Mouse (Mus musculus) liver, embryonic 13.5 days (tissue): ENCODE measurements around the gene 1190007I07Rik. TPM values are rescaled to one million over a fixed set of nuclear protein-coding genes. Genes with fewer than 3 reads are reported as not detected.

Experiments used
- ATAC-seq: fragments of 200-750 bp; cut with Nextera tagmentation; 2 replicates; pipeline ENCODE4 v1.8.0; 2017; ENCODE audit warnings: low read depth, mild to moderate bottlenecking, moderate number of reproducible peaks, moderate library complexity
- DNase-seq: peaks from one replicate; pipeline ENCODE4 v3.0.0; 2022
- H3K27ac ChIP-seq: fragments of 300-500 bp; sonication (generic); 2 replicates; pipeline ENCODE4 v1.5.1; 2015; ENCODE audit warnings: moderate library complexity, mild to moderate bottlenecking, inconsistent platforms
- H3K27me3 ChIP-seq: fragments of 300-500 bp; sonication (generic); 2 replicates; pipeline ENCODE4 v1.6.1; 2015; ENCODE audit warnings: mild to moderate bottlenecking, inconsistent platforms
- H3K36me3 ChIP-seq: fragments of 300-500 bp; sonication (generic); 2 replicates; pipeline ENCODE4 v1.6.1; 2015; ENCODE audit warnings: mild to moderate bottlenecking, inconsistent platforms
- H3K4me1 ChIP-seq: fragments of 300-500 bp; sonication (generic); replicated peaks from 2 replicates; pipeline ENCODE4 v1.6.1; 2015; ENCODE audit warnings: inconsistent platforms
- H3K4me2 ChIP-seq: fragments of 300-500 bp; sonication (generic); 2 replicates; pipeline ENCODE4 v1.6.1; 2015; ENCODE audit warnings: inconsistent platforms, mild to moderate bottlenecking, moderate library complexity
- H3K4me3 ChIP-seq: fragments of 300-500 bp; sonication (generic); replicated peaks from 2 replicates; pipeline ENCODE4 v1.5.1; 2015; ENCODE audit warnings: mild to moderate bottlenecking, inconsistent platforms
- H3K9ac ChIP-seq: fragments of 300-500 bp; sonication (generic); 2 replicates; pipeline ENCODE4 v1.6.1; 2015; ENCODE audit warnings: mild to moderate bottlenecking, inconsistent platforms
- H3K9me3 ChIP-seq: fragments of 300-500 bp; sonication (generic); replicated peaks from 2 replicates; pipeline ENCODE4 v1.6.1; 2016; ENCODE audit warnings: inconsistent platforms
- WGBS: fragments of 180-500 bp; shearing (Covaris S2); methylation state at CpG from one replicate; pipeline ENCODE4 v1.1.7; 2015; ENCODE audit not compliant: insufficient replicate concordance; 5-methylcytosine and 5-hydroxymethylcytosine counted together
- polyA plus RNA-seq: library from polyadenylated mRNA; unstranded; fragments of >200 nt; fragmentation: Nextera tagmentation; extraction: Ambion mirVana; gene quantifications from 2 replicates; pipeline ENCODE4 v1.2.1, GENCODE M21; 2015

1190007I07Rik gene
- 47.5 and 50.6 TPM in 2 replicates for polyA plus RNA-seq

DNA sequence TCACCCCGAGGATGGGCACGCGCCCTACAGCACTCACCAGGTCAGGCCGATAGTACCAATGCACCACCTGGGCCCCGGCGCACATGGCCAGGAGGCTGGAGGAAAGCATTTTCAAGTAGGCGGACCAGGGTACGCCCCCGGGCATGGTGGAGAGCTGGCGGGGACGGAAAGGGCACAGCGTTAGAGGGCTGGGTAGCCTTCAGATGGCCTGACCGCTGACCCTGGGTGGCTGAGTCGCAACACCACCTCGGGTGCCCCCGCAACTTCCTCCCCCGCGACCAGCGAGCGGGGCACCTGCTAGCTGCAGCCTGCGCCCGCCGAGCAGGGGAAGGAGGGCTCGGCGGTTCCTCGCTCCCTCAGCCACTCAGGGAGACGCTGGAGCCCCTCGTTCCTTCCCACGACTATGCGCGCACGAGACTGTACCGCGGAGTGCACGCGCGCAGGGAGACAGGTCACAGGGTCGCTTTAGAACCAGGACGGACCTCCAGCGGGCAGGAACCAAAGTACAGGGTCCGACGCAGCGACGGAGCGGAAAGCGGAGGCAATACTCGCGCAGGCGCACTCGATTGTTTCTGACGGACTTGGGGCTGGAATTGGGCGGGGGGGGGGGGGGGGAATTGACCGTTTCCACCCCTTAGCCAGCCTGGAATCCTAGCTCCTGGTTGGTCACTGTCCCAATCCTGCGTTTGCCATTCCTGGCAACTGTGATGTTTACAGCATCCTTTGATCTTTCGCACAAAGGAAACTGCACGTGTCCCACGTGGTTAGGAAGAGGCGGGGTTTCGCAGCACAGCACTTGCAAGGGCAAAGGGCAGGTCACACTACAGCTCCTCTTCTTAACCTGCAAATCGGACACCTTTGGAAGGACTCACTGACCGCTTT lies at the start of gene 1190007I07Rik:
Gene 1190007I07Rik (minus strand): TSS at position 558 of the 882 bp plus-strand sequence.
- Histone ChIP-seq H3K27ac (peak within 1 kb of the TSS; percentile 75), H3K27me3 (no peaks in the 10 kb centered on the region), H3K9me3 (no peaks in the 10 kb centered on the region), H3K4me3 (peak within 1 kb of the TSS; percentile 72), H3K36me3 (no peaks in the 10 kb centered on the region), H3K4me1 (peaks cover 17% of the 10 kb centered on the region), H3K4me2 (peak within 1 kb of the TSS; percentile 72), H3K9ac (peak within 1 kb of the TSS; percentile 79)
- ATAC-seq: peak; percentile 87
- peak; percentile 64 for DNase-seq
- under 1% methylated on average over 55 of the region's 61 CpGs for WGBS

DNA sequence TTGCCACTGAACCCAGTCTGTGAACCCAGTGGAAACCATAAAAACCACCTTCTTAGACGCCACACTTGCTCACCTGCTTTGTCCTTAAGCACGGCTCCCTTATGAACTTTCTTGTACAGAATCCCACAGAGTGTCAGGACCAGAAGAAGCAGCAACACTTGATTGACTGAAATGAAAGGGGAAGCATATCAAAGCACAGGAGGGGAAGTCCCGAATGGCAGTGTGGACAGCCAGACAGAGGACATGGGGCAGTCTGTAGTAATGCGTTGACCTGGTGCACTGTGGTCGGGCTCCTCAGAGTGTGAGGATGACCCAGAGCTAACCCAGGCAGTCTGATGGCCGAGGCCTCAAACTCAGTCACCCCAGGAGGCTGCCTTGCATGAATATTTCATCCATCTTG lies 47.2 kb upstream of the 1190007I07Rik start:
- Histone ChIP-seq H3K4me3 (no peak overlapping the region), H3K27ac (no peak overlapping the region), H3K9ac (no peak overlapping the region), H3K4me1 (peaks cover 5% of the 10 kb centered on the region), H3K36me3 (no peaks in the 10 kb centered on the region), H3K27me3 (no peaks in the 10 kb centered on the region), H3K9me3 (no peaks in the 10 kb centered on the region), H3K4me2 (no peak overlapping the region)
- ATAC-seq (no peak), DNase-seq (no peak)
- WGBS: 34% methylated on average over 6 of the region's 6 CpGs

DNA sequence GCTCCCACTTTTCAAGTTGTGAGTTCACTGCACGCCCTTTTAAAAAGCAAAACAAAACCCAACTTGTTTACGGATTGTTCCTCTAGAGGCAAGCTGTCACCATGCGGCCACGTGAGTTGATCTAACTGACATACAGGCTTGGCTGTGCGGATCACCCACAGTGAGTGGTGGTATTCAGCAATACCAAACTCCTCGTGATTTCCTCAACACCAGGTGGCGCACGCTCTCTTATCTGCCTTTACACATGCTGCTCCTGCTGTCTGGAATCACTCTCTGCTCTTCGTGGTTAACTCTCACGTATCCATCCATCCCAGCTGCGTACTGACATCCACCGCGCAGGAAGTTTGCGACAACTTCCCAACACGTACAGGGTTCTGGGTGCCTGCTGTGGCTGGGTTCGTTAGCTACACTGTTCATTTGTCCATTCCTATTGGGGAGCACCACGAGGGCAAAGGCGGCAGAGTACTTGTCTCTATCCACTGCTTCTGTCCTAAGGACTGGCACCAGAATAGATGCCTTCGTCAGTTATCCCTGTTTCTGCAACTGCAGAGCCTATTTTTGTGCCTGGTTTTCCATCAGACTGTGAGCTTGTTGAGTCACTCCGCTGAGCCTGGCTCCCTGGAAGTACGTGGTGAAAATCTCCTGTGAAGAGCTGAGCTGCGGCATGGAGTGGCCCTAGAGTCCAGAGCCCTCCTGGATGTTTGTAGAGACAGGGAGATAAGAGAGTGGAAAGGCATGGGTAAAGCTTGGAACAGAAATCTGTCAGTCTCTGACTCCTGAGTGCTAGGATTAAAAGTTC lies 43.6 kb upstream of the 1190007I07Rik start:
- peak overlapping the region; percentile 51 for H3K4me2 ChIP-seq
- H3K4me1 ChIP-seq: peaks cover 5% of the 10 kb centered on the region
- no peak overlapping the region for H3K4me3 ChIP-seq
- 15% methylated on average over 22 of the region's 22 CpGs for WGBS
- H3K9me3 ChIP-seq: no peaks in the 10 kb centered on the region
- peak; percentile 82 for ATAC-seq
- no peaks in the 10 kb centered on the region for H3K27me3 ChIP-seq
- no peak overlapping the region for H3K27ac ChIP-seq
- DNase-seq: peak; percentile 58
- H3K36me3 ChIP-seq: no peaks in the 10 kb centered on the region
- H3K9ac ChIP-seq: peak overlapping the region; percentile 41; the same call in 1 of the 2 replicates

DNA sequence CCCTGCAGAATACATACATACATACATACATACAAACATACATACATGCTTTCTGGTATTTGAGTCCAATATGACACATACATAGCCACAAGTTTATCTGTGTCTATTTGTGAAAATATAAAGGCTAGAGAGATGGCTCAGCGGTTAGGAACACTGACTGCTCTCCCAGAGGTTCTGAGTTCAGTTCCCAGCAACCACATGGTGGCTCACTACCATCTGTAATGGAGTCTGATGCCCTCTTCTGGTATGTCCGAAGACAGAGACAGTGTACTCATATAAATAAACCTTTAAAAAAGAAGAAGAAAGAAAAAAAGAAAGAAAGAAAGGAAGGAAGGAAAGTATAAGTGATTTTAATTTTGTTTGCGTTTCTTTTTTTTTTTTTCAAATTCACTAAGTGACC lies 42.9 kb upstream of the 1190007I07Rik start:
- no peak for DNase-seq
- WGBS: 49% methylated on average over 3 of the region's 3 CpGs
- Histone ChIP-seq H3K9me3 (no peaks in the 10 kb centered on the region), H3K4me2 (no peak overlapping the region), H3K27ac (no peak overlapping the region), H3K4me3 (no peak overlapping the region), H3K27me3 (no peaks in the 10 kb centered on the region), H3K36me3 (no peaks in the 10 kb centered on the region), H3K4me1 (peaks cover 5% of the 10 kb centered on the region), H3K9ac (no peak overlapping the region)
- ATAC-seq: no peak

DNA sequence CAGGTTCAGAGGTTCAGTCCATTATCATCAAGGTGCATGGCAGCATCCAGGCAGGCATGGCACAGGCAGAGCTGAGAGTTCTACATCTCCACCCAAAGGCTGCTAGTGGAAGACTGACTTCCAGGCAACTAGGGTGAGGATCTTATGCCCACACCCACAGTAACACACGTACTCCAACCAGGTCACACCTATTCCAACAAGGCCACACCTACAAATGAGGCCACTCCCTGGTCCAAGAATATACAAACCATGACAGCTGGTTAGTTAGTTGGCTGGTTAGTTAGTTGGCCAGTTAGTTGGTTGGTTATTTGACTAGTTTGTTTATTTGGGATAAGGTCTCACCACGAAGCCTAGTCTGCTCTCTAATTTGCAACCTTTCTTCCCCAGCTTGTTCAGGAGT lies 40.3 kb upstream of the 1190007I07Rik start:
- peaks cover 5% of the 10 kb centered on the region for H3K4me1 ChIP-seq
- no peaks in the 10 kb centered on the region for H3K36me3 ChIP-seq
- no peak overlapping the region for H3K9ac ChIP-seq
- no peaks in the 10 kb centered on the region for H3K9me3 ChIP-seq
- DNase-seq (no peak), ATAC-seq (no peak)
- 62% methylated on average over 2 of the region's 2 CpGs for WGBS
- no peak overlapping the region for H3K27ac ChIP-seq
- no peaks in the 10 kb centered on the region for H3K27me3 ChIP-seq
- H3K4me2 ChIP-seq: no peak overlapping the region
- no peak overlapping the region for H3K4me3 ChIP-seq

DNA sequence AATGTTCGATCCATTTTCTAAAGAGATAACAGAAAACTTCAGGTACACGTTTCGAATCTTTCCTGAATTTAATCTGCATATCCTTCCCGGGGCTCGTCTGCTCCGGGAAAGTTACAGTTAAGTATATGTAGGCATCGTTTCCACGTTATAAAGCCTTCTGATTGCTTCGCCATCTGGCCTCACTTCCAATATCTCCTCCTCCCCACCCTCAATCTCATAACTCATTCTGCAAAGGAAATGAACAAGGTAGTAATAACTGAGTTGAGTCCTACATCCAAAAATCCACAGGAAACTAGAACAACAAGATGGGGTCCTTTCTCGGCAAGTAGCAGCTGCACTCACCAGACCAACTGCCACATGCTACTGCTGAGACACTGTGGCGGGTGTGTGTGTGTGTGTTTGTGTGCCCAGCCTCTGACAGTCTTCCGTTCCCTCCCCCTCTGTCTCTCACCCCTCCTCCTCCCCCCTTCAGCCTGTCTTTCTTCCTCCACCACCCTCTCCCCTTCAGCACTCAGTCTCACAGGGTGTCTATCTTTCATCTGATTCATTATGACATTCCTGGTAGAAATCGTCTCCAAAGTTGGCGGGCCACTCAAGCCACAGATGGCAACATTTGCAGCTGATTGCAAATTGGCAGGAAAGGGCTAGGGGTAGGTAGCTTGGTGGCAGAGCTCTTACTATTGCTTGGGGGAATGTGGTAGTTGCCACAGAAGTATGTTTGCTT lies 39.4 kb upstream of the 1190007I07Rik start:
- H3K4me1 ChIP-seq: peaks cover 5% of the 10 kb centered on the region
- no peak for DNase-seq
- H3K4me2 ChIP-seq: no peak overlapping the region
- no peaks in the 10 kb centered on the region for H3K36me3 ChIP-seq
- no peaks in the 10 kb centered on the region for H3K27me3 ChIP-seq
- no peak overlapping the region for H3K27ac ChIP-seq
- ATAC-seq: no peak
- no peaks in the 10 kb centered on the region for H3K9me3 ChIP-seq
- H3K9ac ChIP-seq: no peak overlapping the region
- 60% methylated on average over 14 of the region's 14 CpGs for WGBS
- H3K4me3 ChIP-seq: no peak overlapping the region

DNA sequence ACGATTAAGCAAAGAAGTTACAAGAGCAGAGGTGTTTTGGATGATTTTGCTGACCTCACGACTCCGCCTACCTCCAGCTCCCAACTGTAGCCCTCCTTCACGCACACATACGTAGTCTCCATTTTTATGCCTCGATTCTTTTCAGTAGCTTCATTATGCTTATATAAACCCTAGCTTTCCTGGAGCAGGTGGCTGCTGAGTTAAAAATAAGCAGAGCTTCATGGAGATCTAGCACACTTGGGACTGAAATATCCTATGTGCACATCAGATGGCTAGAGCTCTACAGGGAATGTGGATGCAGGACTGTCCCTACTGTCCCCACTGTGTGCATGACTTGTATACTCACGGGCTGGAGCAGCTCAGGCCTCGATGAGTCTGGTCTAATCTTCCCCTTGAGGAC lies 38.8 kb upstream of the 1190007I07Rik start:
- H3K4me2 ChIP-seq: no peak overlapping the region
- H3K36me3 ChIP-seq: no peaks in the 10 kb centered on the region
- WGBS: 71% methylated on average over 8 of the region's 8 CpGs
- H3K9me3 ChIP-seq: no peaks in the 10 kb centered on the region
- ATAC-seq (no peak), DNase-seq (no peak)
- H3K27me3 ChIP-seq: no peaks in the 10 kb centered on the region
- peaks cover 3% of the 10 kb centered on the region for H3K4me1 ChIP-seq
- no peak overlapping the region for H3K9ac ChIP-seq
- H3K4me3 ChIP-seq: no peak overlapping the region
- H3K27ac ChIP-seq: no peak overlapping the region

DNA sequence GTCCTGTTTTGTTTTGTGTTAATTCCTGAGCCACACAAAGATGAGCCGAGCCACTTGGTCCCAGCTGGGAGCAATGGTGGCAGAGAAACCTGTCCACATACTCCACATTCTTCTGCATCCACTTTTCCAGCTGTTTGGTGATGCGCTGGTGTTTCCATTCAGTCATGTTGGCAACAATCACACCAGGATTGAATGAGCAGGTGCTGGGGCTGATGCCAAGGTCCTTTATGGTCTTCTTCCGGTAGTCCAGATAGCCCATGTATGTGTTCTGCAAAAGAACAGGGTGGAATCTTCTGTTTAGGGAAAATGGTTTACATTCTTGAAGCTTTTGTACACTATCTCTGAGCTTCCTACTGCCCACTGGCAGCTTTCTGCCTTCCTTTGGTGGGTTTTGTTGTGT lies 31.6 kb upstream of the 1190007I07Rik start:
- Histone ChIP-seq H3K4me2 (no peak overlapping the region), H3K4me3 (no peak overlapping the region), H3K9ac (no peak overlapping the region), H3K27me3 (no peaks in the 10 kb centered on the region), H3K36me3 (peaks cover 8% of the 10 kb centered on the region), H3K27ac (no peak overlapping the region), H3K4me1 (no peaks in the 10 kb centered on the region), H3K9me3 (no peaks in the 10 kb centered on the region)
- 78% methylated on average over 3 of the region's 3 CpGs for WGBS
- ATAC-seq: no peak
- no peak for DNase-seq

DNA sequence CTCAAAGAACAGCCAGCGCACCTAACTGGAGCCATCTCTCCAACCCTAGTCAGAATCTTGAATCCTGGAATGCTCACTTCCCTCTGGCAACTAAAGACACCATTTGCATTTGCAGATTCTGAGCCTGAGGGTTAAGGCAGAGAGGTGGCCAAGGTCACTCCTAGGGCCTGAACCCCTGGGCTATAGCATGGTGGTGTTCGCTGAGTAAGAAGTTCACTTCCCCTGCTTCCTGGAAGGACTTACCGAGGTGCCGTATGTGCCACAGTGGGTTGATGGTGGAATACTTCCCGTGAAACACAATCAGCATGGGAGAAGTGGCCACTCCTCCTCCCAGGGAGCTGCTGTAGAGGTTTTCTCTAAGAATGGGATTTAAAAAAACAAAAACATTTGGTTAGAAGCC lies 29.6 kb upstream of the 1190007I07Rik start:
- Histone ChIP-seq H3K9ac (no peak overlapping the region), H3K27ac (no peak overlapping the region), H3K27me3 (no peaks in the 10 kb centered on the region), H3K36me3 (peaks cover 14% of the 10 kb centered on the region), H3K4me3 (no peak overlapping the region), H3K4me1 (no peaks in the 10 kb centered on the region), H3K9me3 (no peaks in the 10 kb centered on the region), H3K4me2 (no peak overlapping the region)
- DNase-seq: no peak
- WGBS: 62% methylated on average over 5 of the region's 5 CpGs
- ATAC-seq: no peak

DNA sequence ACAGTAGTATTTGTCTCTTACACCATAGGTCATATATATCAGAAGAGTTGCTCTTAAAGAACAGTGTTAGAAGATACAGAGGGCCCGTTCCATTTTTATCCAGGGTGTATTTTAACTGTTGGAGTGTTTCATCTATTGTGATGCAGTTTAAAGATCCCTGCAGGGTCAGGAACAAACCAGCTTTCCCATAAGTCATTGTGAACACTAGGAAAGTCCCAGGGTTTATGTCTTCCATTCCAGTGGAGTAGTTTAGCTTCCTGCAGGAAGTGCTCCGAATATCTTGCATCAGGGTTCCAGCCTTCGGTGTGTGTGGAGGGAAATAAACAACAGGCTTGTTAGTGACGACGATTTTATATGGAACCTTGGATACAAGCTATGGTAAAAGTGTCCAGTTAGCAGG lies 28.2 kb upstream of the 1190007I07Rik start:
- Histone ChIP-seq H3K4me1 (no peaks in the 10 kb centered on the region), H3K4me3 (no peak overlapping the region), H3K36me3 (peaks cover 26% of the 10 kb centered on the region), H3K27me3 (no peaks in the 10 kb centered on the region), H3K4me2 (no peak overlapping the region), H3K9me3 (no peaks in the 10 kb centered on the region), H3K27ac (no peak overlapping the region), H3K9ac (no peak overlapping the region)
- WGBS: 83% methylated on average over 5 of the region's 5 CpGs
- ATAC-seq (no peak), DNase-seq (no peak)

DNA sequence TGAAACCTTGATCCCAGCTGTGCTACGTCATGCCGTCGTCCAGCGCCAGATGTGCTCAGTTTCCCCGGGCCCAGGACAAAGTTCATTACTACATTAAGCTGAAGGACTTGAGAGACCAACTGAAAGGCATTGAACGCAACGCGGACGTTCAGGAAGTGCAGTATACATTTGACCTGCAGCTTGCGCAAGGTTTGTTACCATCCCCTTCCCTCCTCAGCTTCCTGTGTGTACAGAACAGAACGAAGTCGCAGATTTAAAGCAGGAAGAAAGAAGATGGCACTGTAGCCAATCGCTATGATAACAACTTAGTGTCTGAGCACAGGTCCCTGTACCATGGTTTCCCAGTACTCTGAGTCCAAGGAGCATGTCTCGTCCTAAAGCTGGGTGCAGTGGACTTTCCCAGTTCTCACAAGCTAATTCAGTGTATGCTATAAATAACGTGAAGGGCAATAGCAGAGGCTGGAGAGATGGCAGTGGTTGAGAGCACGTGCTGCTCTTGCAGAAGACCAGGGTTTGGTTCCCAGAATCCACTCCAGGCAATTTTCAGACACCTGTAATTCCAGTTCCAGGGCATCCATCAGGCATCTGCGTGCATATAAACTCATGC lies 24.3 kb upstream of the 1190007I07Rik start:
- Histone ChIP-seq H3K9ac (no peak overlapping the region), H3K36me3 (peaks cover 61% of the 10 kb centered on the region), H3K4me2 (no peak overlapping the region), H3K27me3 (no peaks in the 10 kb centered on the region), H3K4me3 (no peak overlapping the region), H3K27ac (no peak overlapping the region), H3K4me1 (no peaks in the 10 kb centered on the region), H3K9me3 (no peaks in the 10 kb centered on the region)
- WGBS: 68% methylated on average over 17 of the region's 17 CpGs
- no peak for DNase-seq
- no peak for ATAC-seq
